ENCODE assay signal across 9 mouse cellular contexts in genomic region chr6:101354230-101354881, GRCm38 (mm10). TPM values are rescaled to one million over a fixed set of nuclear protein-coding genes. Genes with fewer than 3 reads are reported as not detected.
DNase-seq lines count a peak whose midpoint lies in the region; ATAC-seq lines count a peak whose summit lies in the region.
"Had no signal": no experiment of that assay in that cellular context is flagged by ENCODE, and none has a peak within 500 bp of the region (broad histone marks: within the 10 kb centered on the region; RNA-seq: fewer than 3 reads in every experiment).

No protein-coding gene starts in this region.

- H3K9me3 ChIP-seq in embryonic facial prominence, embryonic 14.5 days (ENCODE audit: control insufficient read depth, low read length): no peaks in the 10 kb centered on the region
- H3K9me3 ChIP-seq in midbrain, embryonic 14.5 days (ENCODE audit: control insufficient read depth, low read length): no peaks in the 10 kb centered on the region
- H3K9me3 ChIP-seq: megakaryocyte, embryonic 14.5 days had no signal

- no peak for ATAC-seq in cerebellum, adult (ENCODE audit: insufficient number of reproducible peaks, low FRiP score, low TSS enrichment)
- ATAC-seq in embryonic facial prominence, embryonic 14.5 days (ENCODE audit: low read depth): peak; percentile 84
- peak; percentile 62; the same call in 1 of the 2 replicates for ATAC-seq in midbrain, embryonic 14.5 days (ENCODE audit: low FRiP score, low TSS enrichment)

- no peak overlapping the region; the same call in 1 of the 2 replicates for H3K4me2 ChIP-seq in embryonic facial prominence, embryonic 14.5 days (ENCODE audit: low read depth, low read length)
- no peak overlapping the region for H3K4me2 ChIP-seq in midbrain, embryonic 14.5 days (ENCODE audit: low read length)

- intact Hi-C loops in heart, postnatal 10 days (cut with DNase I): no loop called here

- DNase-seq in cerebellum, postnatal 10 days: peak; percentile 38 to 54
- peak; percentile 90 for DNase-seq in embryonic facial prominence, embryonic 14.5 days (ENCODE audit: low spot score)
- peak; percentile 85 to 86 for DNase-seq in heart, postnatal 10 days
- DNase-seq in midbrain, embryonic 14.5 days: peak; percentile 69
- no peak for DNase-seq in spleen, postnatal 36 days (ENCODE audit: low spot score in 2 of 2)
- no peak for DNase-seq in layer of hippocampus, adult 9-10 months (ENCODE audit: low spot score)
- no peak for DNase-seq in cerebellum, adult 11 months

- H3K27ac ChIP-seq in embryonic facial prominence, embryonic 14.5 days (replicated peaks; ENCODE audit: low read depth, low read length): 0 out of 2 replicates have a peak overlapping the region, but pooled peaks have one; percentile 16
- no peak overlapping the region for H3K27ac ChIP-seq in midbrain, embryonic 14.5 days (replicated peaks; ENCODE audit: low read depth, low read length)

- H3K4me1 ChIP-seq in embryonic facial prominence, embryonic 14.5 days (ENCODE audit: control insufficient read depth, insufficient read depth, low read length): peaks cover 49% of the 10 kb centered on the region
- H3K4me1 ChIP-seq in midbrain, embryonic 14.5 days (ENCODE audit: control insufficient read depth, insufficient read depth, low read length): peaks cover 28% of the 10 kb centered on the region
- H3K4me1 ChIP-seq: megakaryocyte, embryonic 14.5 days had no signal

- no peak overlapping the region for H3K4me3 ChIP-seq in embryonic facial prominence, embryonic 14.5 days (ENCODE audit: low read depth, low read length)
- H3K4me3 ChIP-seq in midbrain, embryonic 14.5 days (replicated peaks; ENCODE audit: low read depth, low read length): no peak overlapping the region
- H3K4me3 ChIP-seq: megakaryocyte, embryonic 14.5 days had no signal

- no peaks in the 10 kb centered on the region for H3K36me3 ChIP-seq in embryonic facial prominence, embryonic 14.5 days (ENCODE audit: control insufficient read depth, insufficient read depth, low read length)
- H3K36me3 ChIP-seq in midbrain, embryonic 14.5 days (ENCODE audit: control insufficient read depth, insufficient read depth, low read length): no peaks in the 10 kb centered on the region

- H3K9ac ChIP-seq in embryonic facial prominence, embryonic 14.5 days (ENCODE audit: low read depth, low read length): no peak overlapping the region
- H3K9ac ChIP-seq in midbrain, embryonic 14.5 days (replicated peaks; ENCODE audit: low read length): no peak overlapping the region

- no peaks in the 10 kb centered on the region for H3K27me3 ChIP-seq in embryonic facial prominence, embryonic 14.5 days (replicated peaks; ENCODE audit: control insufficient read depth, insufficient read depth, low read length)
- H3K27me3 ChIP-seq in midbrain, embryonic 14.5 days (ENCODE audit: control insufficient read depth, insufficient read depth, low read length): no peaks in the 10 kb centered on the region
- H3K27me3 ChIP-seq: megakaryocyte, embryonic 14.5 days had no signal

- WGBS in embryonic facial prominence, embryonic 14.5 days: 32% methylated on average over 8 of the region's 8 CpGs
- 49% methylated on average over 8 of the region's 8 CpGs for WGBS in midbrain, embryonic 14.5 days

RNA-seq across cellular contexts. Expression of gene Pdzrn3, which starts 23.3 kb away (rescaled TPM):
- 15.1 and 16.6 TPM in 2 replicates for polyA plus RNA-seq in embryonic facial prominence, embryonic 14.5 days (2014; fragmentation: Nextera tagmentation; extraction: Ambion mirVana)
- total RNA-seq in heart, postnatal 10 days (2021): 10 to 100 TPM; 41.4 to 69.5 TPM
- polyA plus RNA-seq in midbrain, embryonic 14.5 days (2014; fragmentation: Nextera tagmentation; extraction: Ambion mirVana): 14.5 and 20.6 TPM in 2 replicates

Comparison
In these comparisons a context has a peak if more than half of its experiments do, and no peak if none do; other contexts are left out.
1. DNase-seq: peak in cerebellum, postnatal 10 days (2 of 2), embryonic facial prominence, embryonic 14.5 days (single experiment), heart, postnatal 10 days (2 of 2) and midbrain, embryonic 14.5 days (single experiment); none in spleen, postnatal 36 days (0 of 2), layer of hippocampus, adult 9-10 months (single experiment) and cerebellum, adult 11 months (single experiment).